Mouse (Mus musculus) lung, postnatal 25 days (tissue): ENCODE results near the gene Prokr1.

Source experiments
- DNase-seq: peaks from one replicate; pipeline ENCODE4 v3.0.0; 2022; ENCODE audit warnings: low spot score

Prokr1 gene

GRCm38 (mm10) chr6:87567686-87568593 lies 22.6 kb downstream of the Prokr1 start:
- peak; percentile 45 for DNase-seq

- peak; percentile 21 for DNase-seq
Observed at GRCm38 (mm10) chr6:87565166-87565565, 25.4 kb downstream of the Prokr1 start.

GRCm38 (mm10) chr6:87564356-87564755 lies 26.2 kb downstream of the Prokr1 start:
- no peak for DNase-seq

GRCm38 (mm10) chr6:87553724-87554123 lies 36.8 kb downstream of the Prokr1 start:
- no peak for DNase-seq

- peak; percentile 50 for DNase-seq
Observed at GRCm38 (mm10) chr6:87552054-87552807, 38.3 kb downstream of the Prokr1 start.

GRCm38 (mm10) chr6:87547836-87548235 lies 42.7 kb downstream of the Prokr1 start:
- no peak for DNase-seq

GRCm38 (mm10) chr6:87547431-87547830 lies 43.1 kb downstream of the Prokr1 start:
- DNase-seq, result no peak

- no peak for DNase-seq
Observed at GRCm38 (mm10) chr6:87545331-87546217, 45.0 kb downstream of the Prokr1 start.

GRCm38 (mm10) chr6:87542027-87542426 lies 48.5 kb downstream of the Prokr1 start:
- peak; percentile 83 for DNase-seq

- peak; percentile 67 for DNase-seq
Observed at GRCm38 (mm10) chr6:87541171-87541571, 49.4 kb downstream of the Prokr1 start.

GRCm38 (mm10) chr6:87538376-87539270 lies 51.9 kb downstream of the Prokr1 start:
- DNase-seq, result no peak

- DNase-seq, result no peak
Observed at GRCm38 (mm10) chr6:87537678-87538077, 52.9 kb downstream of the Prokr1 start.

- no peak for DNase-seq
Observed at GRCm38 (mm10) chr6:87536270-87536669, 54.3 kb downstream of the Prokr1 start.

GRCm38 (mm10) chr6:87535651-87536050 lies 54.9 kb downstream of the Prokr1 start:
- DNase-seq, result no peak

GRCm38 (mm10) chr6:87534855-87535575 lies 55.5 kb downstream of the Prokr1 start:
- DNase-seq, result peak; percentile 49

GRCm38 (mm10) chr6:87532953-87533710 lies 57.4 kb downstream of the Prokr1 start, which contains the start of gene Arhgap25:
Gene Arhgap25, minus strand, starts transcription at chr6:87533259.
- peak; percentile 47 for DNase-seq

GRCm38 (mm10) chr6:87531456-87532015 lies 59.0 kb downstream of the Prokr1 start:
- DNase-seq, result no peak

- DNase-seq, result no peak
Observed at GRCm38 (mm10) chr6:87530386-87530785, 60.2 kb downstream of the Prokr1 start.
